Mouse (Mus musculus) macrophage (primary cell): ENCODE measurements around the gene Adora1. TPM values are rescaled to one million over a fixed set of nuclear protein-coding genes. Genes with fewer than 3 reads are reported as not detected.
"Not testable (repeated sequence)": the region's sequence is repeated elsewhere in the genome, so short reads cannot be mapped to it uniquely, and the experiment has no call there.

ENCODE experiments used
- H3K27ac ChIP-seq: fragments of 350-480 bp; formaldehyde crosslinking; 2 replicates; pipeline ENCODE4 v1.9.0; 2021
- H3K36me3 ChIP-seq: fragments of 350-480 bp; formaldehyde crosslinking; 2 replicates; pipeline ENCODE4 v1.9.0; 2021; ENCODE audit errors: inconsistent target
- H3K4me3 ChIP-seq: fragments of 350-480 bp; formaldehyde crosslinking; 2 replicates; pipeline ENCODE4 v1.9.0; 2021; ENCODE audit errors: inconsistent target
- H3K79me2 ChIP-seq: fragments of 350-480 bp; formaldehyde crosslinking; 2 replicates; pipeline ENCODE4 v1.9.0; 2021; ENCODE audit errors: inconsistent target
- WGBS: methylation state at CpG from one replicate; pipeline ENCODE4 v1.1.7; 2026; ENCODE audit warnings: inconsistent platforms; ENCODE audit not compliant: missing documents; 5-methylcytosine and 5-hydroxymethylcytosine counted together
- polyA plus RNA-seq: library from polyadenylated mRNA; stranded (reverse); fragments of 250-400 nt; gene quantifications from 3 replicates; pipeline ENCODE4 v1.2.4, GENCODE M21; 2018; ENCODE audit warnings: inconsistent platforms
- total RNA-seq, 78 experiments: library from RNA; depleted of rRNA; stranded (reverse); fragments of 250-400 nt; gene quantifications; 1 replicate in 9 of 78; 2 replicates in 24 of 78; 3 replicates in 43 of 78; 4 replicates in 2 of 78; pipeline ENCODE4 v1.2.4; 2018; ENCODE audit warnings: inconsistent platforms in 56 of 78

Adora1 gene
- total RNA-seq (2018; cell fraction: chromatin; rRNA removed) = not detected
- not detected for total RNA-seq (2018; cell fraction: cytosol; rRNA removed)
- total RNA-seq (2018; cell fraction: nucleus; rRNA removed) = not detected
- not detected in 3 replicates for polyA plus RNA-seq

DNA sequence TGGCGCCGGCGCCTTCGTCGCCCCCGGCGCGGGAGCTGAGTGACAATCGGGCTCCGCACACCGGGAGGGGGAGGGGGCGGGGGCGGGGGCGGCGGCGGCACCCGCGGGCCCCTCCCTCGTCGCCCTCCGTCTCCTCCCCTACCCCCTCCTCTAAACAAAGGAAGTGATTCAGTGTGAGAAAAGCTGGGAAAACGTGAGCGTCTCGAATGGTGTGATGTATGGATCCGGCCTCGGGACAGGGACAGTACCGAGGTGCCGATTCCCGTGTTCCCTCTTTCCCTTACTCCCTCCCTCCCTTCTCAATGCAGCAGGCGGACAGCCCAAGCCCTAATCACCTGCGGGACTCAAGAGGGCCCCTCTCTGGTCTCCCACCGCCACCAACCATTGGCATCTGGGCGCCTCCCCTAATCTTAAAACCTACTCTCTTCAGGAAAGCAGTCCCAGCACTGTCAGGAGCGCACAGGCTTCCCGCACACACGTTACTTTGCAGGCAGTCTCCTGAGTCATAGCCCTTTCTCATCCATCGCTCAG, at the start of gene Adora1:
TSS of gene Adora1 (minus strand) at position 41 of the 531 bp plus-strand sequence.
- Histone ChIP-seq H3K27ac (no peak within 1 kb of the TSS), H3K4me3 (no peak within 1 kb of the TSS), H3K79me2 (no peaks in the 10 kb centered on the region), H3K36me3 (no peaks in the 10 kb centered on the region)
- 5% methylated on average over 30 of the region's 37 CpGs for WGBS

DNA sequence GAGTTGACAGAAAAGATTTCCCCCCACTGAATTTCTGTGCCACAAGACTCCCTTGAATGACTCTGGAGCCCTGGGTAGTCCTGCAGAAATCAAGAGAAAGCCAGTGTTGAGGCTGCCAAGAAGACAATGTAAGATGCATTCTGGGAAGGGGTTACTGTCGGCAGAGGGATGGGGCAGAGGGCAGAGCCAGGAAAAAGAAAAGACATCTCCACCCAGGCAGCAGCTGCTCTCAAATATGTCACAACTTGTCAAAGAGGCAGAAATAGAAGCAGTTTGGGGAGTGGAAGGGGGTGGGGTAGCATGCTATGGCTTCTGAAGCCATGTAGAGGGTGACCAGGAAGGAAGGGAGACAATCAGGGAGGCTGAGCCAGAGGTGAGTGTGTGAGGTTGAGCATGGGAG, 47.9 kb upstream of the Adora1 start:
- Histone ChIP-seq H3K79me2 (no peaks in the 10 kb centered on the region), H3K27ac (no peak overlapping the region), H3K4me3 (no peak overlapping the region), H3K36me3 (no peaks in the 10 kb centered on the region)
- WGBS = 40% methylated on average over 1 of the region's 1 CpGs

DNA sequence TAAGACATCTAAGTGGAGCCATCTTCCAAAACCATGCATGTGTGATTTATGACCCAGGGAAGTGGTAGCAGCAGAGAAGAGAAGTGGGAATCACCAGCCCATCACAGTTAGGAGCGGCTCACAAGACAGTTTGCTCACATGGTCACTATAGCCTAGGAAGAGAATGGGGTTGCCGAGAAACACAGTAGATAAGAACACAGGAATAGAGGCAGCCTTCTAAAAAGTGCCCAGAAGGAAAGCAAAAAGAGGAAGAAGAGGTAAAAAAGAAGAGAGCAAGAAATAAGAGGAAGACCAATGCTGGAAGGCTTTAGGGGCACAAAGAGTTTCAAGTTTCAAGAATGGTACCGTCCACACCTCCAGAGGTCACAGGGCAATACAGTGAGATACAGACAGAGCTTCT, 47.1 kb upstream of the Adora1 start:
- no peak overlapping the region for H3K27ac ChIP-seq
- H3K36me3 ChIP-seq = no peaks in the 10 kb centered on the region
- no peak overlapping the region for H3K4me3 ChIP-seq
- no peaks in the 10 kb centered on the region for H3K79me2 ChIP-seq
- 31% methylated on average over 3 of the region's 3 CpGs for WGBS

DNA sequence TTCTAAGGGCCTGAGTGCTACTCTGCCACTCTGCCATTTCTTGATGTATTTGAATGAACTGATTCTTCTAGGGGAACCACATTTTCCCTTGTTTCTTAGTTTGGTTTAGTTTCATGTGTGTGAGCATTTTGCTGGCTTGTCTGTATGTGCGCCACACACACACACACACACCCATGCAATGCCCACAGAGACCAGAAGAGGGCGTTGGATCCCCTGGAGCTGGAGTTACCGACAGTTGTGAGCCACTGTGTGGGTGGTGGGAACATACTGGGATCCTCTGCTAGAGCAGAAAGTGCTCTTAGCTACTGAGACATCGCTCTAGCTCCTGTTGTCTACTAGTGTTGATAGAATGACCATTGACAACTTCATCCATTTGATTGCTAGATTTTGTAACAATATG, 46.3 kb upstream of the Adora1 start:
- no peak overlapping the region for H3K4me3 ChIP-seq
- no peaks in the 10 kb centered on the region for H3K36me3 ChIP-seq
- no peak overlapping the region for H3K27ac ChIP-seq
- no peaks in the 10 kb centered on the region for H3K79me2 ChIP-seq
- 86% methylated on average over 4 of the region's 4 CpGs for WGBS

- 98% methylated on average over 5 of the region's 5 CpGs for WGBS
- no peaks in the 10 kb centered on the region for H3K79me2 ChIP-seq
- H3K4me3 ChIP-seq = no peak overlapping the region
- H3K27ac ChIP-seq = no peak overlapping the region
- no peaks in the 10 kb centered on the region for H3K36me3 ChIP-seq
Observed at GRCm38 (mm10) chr1:134280174-134280573, 44.9 kb upstream of the Adora1 start.

GRCm38 (mm10) chr1:134276823-134277222, 41.6 kb upstream of the Adora1 start:
- no peaks in the 10 kb centered on the region for H3K79me2 ChIP-seq
- H3K36me3 ChIP-seq = no peaks in the 10 kb centered on the region
- H3K27ac ChIP-seq = no peak overlapping the region
- 91% methylated on average over 7 of the region's 7 CpGs for WGBS
- H3K4me3 ChIP-seq = no peak overlapping the region

GRCm38 (mm10) chr1:134275616-134276464, 40.6 kb upstream of the Adora1 start:
- H3K79me2 ChIP-seq = no peaks in the 10 kb centered on the region
- whole genome bisulfite sequencing = 90% methylated on average over 13 of the region's 13 CpGs
- H3K4me3 ChIP-seq = no peak overlapping the region
- no peaks in the 10 kb centered on the region for H3K36me3 ChIP-seq
- H3K27ac ChIP-seq = no peak overlapping the region

DNA sequence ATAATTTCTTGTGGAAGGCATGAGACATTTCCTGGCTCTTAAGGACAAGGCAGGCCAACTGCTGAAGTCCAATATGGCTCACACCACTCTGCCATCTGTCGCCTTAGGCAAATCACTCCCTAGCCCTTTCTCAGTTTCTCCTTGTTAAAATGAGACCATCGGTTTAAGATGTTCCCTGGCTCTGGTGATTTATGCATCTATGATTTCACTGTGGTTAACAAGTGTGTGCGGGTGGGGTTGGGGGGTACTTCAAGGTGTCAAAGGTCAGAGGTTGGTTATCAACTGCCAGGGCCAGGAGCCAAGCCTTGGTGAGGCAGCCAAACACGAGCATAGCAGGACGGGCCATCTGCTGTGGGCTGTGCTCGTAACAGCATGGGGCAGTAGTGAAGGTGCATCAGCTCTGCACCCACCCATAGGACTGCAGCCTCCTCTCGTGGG, 39.3 kb upstream of the Adora1 start:
- no peak overlapping the region for H3K27ac ChIP-seq
- WGBS = 91% methylated on average over 7 of the region's 7 CpGs
- no peak overlapping the region for H3K4me3 ChIP-seq
- no peaks in the 10 kb centered on the region for H3K36me3 ChIP-seq
- H3K79me2 ChIP-seq = no peaks in the 10 kb centered on the region

GRCm38 (mm10) chr1:134273493-134274395, 38.5 kb upstream of the Adora1 start:
- H3K36me3 ChIP-seq = no peaks in the 10 kb centered on the region
- no peak overlapping the region for H3K4me3 ChIP-seq
- H3K27ac ChIP-seq = no peak overlapping the region
- no peaks in the 10 kb centered on the region for H3K79me2 ChIP-seq
- WGBS = 69% methylated on average over 9 of the region's 9 CpGs

GRCm38 (mm10) chr1:134272754-134273250, 37.6 kb upstream of the Adora1 start:
- no peaks in the 10 kb centered on the region for H3K36me3 ChIP-seq
- 95% methylated on average over 5 of the region's 5 CpGs for WGBS
- no peaks in the 10 kb centered on the region for H3K79me2 ChIP-seq
- H3K4me3 ChIP-seq = no peak overlapping the region
- no peak overlapping the region for H3K27ac ChIP-seq

DNA sequence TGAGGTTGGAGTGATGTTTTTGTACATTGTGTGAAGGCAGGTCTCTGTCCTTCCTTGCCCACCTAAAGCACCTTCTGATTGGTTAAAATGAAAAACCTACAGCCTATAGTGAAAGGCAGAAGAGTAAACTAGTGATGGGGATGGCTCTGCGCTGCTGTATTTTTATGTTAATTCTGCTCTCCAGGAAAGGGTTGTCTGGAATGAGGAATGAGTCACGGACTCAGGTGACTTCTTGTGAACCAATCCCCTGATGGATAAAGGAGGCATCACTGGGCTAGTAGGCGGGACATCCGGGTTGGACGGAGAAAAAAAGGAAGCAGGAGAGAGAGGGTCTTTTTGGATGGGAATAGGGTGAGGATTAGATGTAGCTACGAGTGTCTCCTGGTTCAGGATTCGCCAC, 34.8 kb upstream of the Adora1 start:
- Histone ChIP-seq H3K79me2 (no peaks in the 10 kb centered on the region), H3K36me3 (no peaks in the 10 kb centered on the region), H3K27ac (no peak overlapping the region), H3K4me3 (no peak overlapping the region)
- WGBS = 96% methylated on average over 7 of the region's 7 CpGs

- WGBS = 56% methylated on average over 2 of the region's 2 CpGs
- Histone ChIP-seq H3K79me2 (no peaks in the 10 kb centered on the region), H3K4me3 (no peak overlapping the region), H3K27ac (no peak overlapping the region), H3K36me3 (no peaks in the 10 kb centered on the region)
Observed at GRCm38 (mm10) chr1:134265797-134266196, 30.6 kb upstream of the Adora1 start.

- Histone ChIP-seq H3K36me3 (no peaks in the 10 kb centered on the region), H3K4me3 (no peak overlapping the region), H3K27ac (no peak overlapping the region), H3K79me2 (no peaks in the 10 kb centered on the region)
- WGBS = 90% methylated on average over 6 of the region's 6 CpGs
Observed at GRCm38 (mm10) chr1:134264341-134264740, 29.1 kb upstream of the Adora1 start.

DNA sequence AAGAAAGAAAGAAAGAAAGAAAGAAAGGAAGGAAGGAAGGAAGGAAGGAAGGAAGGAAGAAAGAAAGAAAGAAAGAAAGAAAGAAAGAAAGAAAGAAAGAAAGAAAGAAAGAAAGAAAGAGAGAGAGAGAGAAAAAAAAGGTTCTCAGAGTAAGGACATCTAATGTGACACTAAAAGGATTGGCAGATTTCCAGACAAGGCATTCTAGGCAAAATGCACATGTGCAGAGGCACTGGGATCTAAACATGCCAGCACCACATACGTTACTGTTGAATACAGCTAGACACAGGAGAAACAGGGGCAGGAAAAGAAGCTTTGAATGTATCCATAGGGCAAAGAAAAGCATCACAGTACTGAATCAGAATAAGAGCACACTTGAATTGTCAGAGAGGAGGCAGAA, 14.4 kb upstream of the Adora1 start:
- 93% methylated on average over 1 of the region's 1 CpGs for WGBS
- not testable (repeated sequence) for H3K4me3 ChIP-seq, H3K79me2 ChIP-seq, H3K36me3 ChIP-seq, H3K27ac ChIP-seq
